In the genomic region with DNA sequence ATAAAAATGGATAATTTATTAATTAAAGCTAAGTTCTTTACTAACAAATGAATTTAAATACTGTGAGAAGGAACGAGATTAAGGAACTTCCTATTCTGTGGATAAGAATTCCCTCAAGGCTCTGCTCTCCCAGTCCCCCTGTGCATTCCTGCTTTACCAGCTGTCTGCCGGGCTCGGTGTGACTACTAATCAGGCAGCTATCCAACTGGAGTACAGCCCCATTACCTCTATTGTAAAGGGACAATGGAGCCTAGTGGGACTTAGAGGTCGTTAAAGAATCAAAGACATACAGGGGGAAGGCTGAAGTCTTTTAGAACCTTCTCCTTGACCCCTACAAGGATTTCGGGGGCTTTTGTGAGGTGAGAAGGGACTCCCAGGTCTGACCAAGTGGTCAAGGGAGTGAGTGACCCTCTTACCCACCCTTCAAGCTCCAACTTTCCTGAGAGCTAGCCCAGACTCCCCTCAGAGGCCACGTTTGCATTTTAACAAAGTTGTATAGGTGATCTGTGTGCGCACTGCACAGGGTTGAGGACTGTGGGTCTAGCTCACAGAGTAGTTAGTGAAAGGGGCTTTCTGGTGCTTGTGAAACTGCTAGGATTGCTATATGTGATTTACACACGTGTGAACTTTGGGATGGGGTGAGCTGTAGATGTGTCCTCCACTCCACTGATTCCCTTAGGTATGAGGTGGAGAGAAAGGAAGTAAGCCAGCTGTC, we compare ENCODE assay signal across 11 mouse cellular contexts. TPM values are rescaled to one million over a fixed set of nuclear protein-coding genes. Genes with fewer than 3 reads are reported as not detected.
DNase-seq lines count a peak whose midpoint lies in the region; ATAC-seq lines count a peak whose summit lies in the region.
"Had no signal": no experiment of that assay in that cellular context is flagged by ENCODE, and none has a peak within 500 bp of the region (broad histone marks: within the 10 kb centered on the region; RNA-seq: fewer than 3 reads in every experiment).

No protein-coding gene starts in this region.

- H3K9ac ChIP-seq in embryonic facial prominence, embryonic 14.5 days (ENCODE audit: low read depth, low read length) = no peak overlapping the region
- no peak overlapping the region for H3K9ac ChIP-seq in hindbrain, embryonic 14.5 days
- H3K9ac ChIP-seq in neural tube, embryonic 12.5 days = no peak overlapping the region
- H3K9ac ChIP-seq: liver, embryonic 14.5 days had no signal

- 40% methylated on average over 8 of the region's 8 CpGs for WGBS in embryonic facial prominence, embryonic 14.5 days
- WGBS in hindbrain, embryonic 14.5 days = 17% methylated on average over 8 of the region's 8 CpGs
- WGBS in neural tube, embryonic 12.5 days = 15% methylated on average over 8 of the region's 8 CpGs

- H3K4me2 ChIP-seq in embryonic facial prominence, embryonic 14.5 days (ENCODE audit: low read depth, low read length) = no peak overlapping the region
- H3K4me2 ChIP-seq in hindbrain, embryonic 14.5 days (replicated peaks) = no peak overlapping the region
- no peak overlapping the region for H3K4me2 ChIP-seq in neural tube, embryonic 12.5 days (replicated peaks)

- no peak; the same call in 1 of the 2 replicates for ATAC-seq in embryonic facial prominence, embryonic 14.5 days (ENCODE audit: low read depth)
- peak; percentile 49; the same call in 1 of the 2 replicates for ATAC-seq in hindbrain, embryonic 14.5 days (ENCODE audit: low FRiP score)
- peak; percentile 83 for ATAC-seq in neural tube, embryonic 12.5 days (ENCODE audit: low FRiP score, low read depth)
- ATAC-seq: inflammation-experienced regulatory T-cells, adult 6 months had no signal

- H3K4me1 ChIP-seq in embryonic facial prominence, embryonic 14.5 days (ENCODE audit: control insufficient read depth, insufficient read depth, low read length) = no peaks in the 10 kb centered on the region
- peaks cover 8% of the 10 kb centered on the region for H3K4me1 ChIP-seq in hindbrain, embryonic 14.5 days (replicated peaks; ENCODE audit: control insufficient read depth, insufficient read depth, low read length)
- H3K4me1 ChIP-seq in neural tube, embryonic 12.5 days = peaks cover 17% of the 10 kb centered on the region

- no peak overlapping the region for H3K27ac ChIP-seq in embryonic facial prominence, embryonic 14.5 days (replicated peaks; ENCODE audit: low read depth, low read length)
- H3K27ac ChIP-seq in hindbrain, embryonic 14.5 days = no peak overlapping the region
- H3K27ac ChIP-seq in neural tube, embryonic 12.5 days = no peak overlapping the region
- H3K27ac ChIP-seq: liver, embryonic 14.5 days had no signal

- peak; percentile 77 for DNase-seq in R1 (ENCODE audit: low read depth, low spot score)
- peak; percentile 34 for DNase-seq in embryonic facial prominence, embryonic 14.5 days (ENCODE audit: low spot score)
- no peak for DNase-seq in hindbrain, embryonic 14.5 days (ENCODE audit: low spot score)
- DNase-seq in cerebellum, adult 9-10 months = no peak
- no peak for DNase-seq in left cerebral cortex, adult 11 months (ENCODE audit: low spot score)
- no peak for DNase-seq in testis, postnatal 10 days (ENCODE audit: low spot score)
- DNase-seq: heart, adult 18-20 months had no signal

- H3K9me3 ChIP-seq in embryonic facial prominence, embryonic 14.5 days (ENCODE audit: control insufficient read depth, low read length) = no peaks in the 10 kb centered on the region
- no peaks in the 10 kb centered on the region for H3K9me3 ChIP-seq in hindbrain, embryonic 14.5 days (ENCODE audit: control insufficient read depth, low read length)
- H3K9me3 ChIP-seq in neural tube, embryonic 12.5 days = no peaks in the 10 kb centered on the region

- no peaks in the 10 kb centered on the region for H3K27me3 ChIP-seq in embryonic facial prominence, embryonic 14.5 days (replicated peaks; ENCODE audit: control insufficient read depth, insufficient read depth, low read length)
- H3K27me3 ChIP-seq in hindbrain, embryonic 14.5 days (ENCODE audit: control insufficient read depth, insufficient read depth, low read length) = no peaks in the 10 kb centered on the region
- H3K27me3 ChIP-seq in neural tube, embryonic 12.5 days (replicated peaks) = no peaks in the 10 kb centered on the region

- H3K36me3 ChIP-seq in embryonic facial prominence, embryonic 14.5 days (ENCODE audit: control insufficient read depth, insufficient read depth, low read length) = no peaks in the 10 kb centered on the region
- H3K36me3 ChIP-seq in hindbrain, embryonic 14.5 days (replicated peaks; ENCODE audit: control insufficient read depth, insufficient read depth) = no peaks in the 10 kb centered on the region
- H3K36me3 ChIP-seq in neural tube, embryonic 12.5 days = no peaks in the 10 kb centered on the region

- no peak overlapping the region for H3K4me3 ChIP-seq in embryonic facial prominence, embryonic 14.5 days (ENCODE audit: low read depth, low read length)
- no peak overlapping the region for H3K4me3 ChIP-seq in hindbrain, embryonic 14.5 days (replicated peaks; ENCODE audit: low read length)
- H3K4me3 ChIP-seq in neural tube, embryonic 12.5 days = no peak overlapping the region

RNA-seq across cellular contexts. Expression of a gene that starts 49.5 kb away (rescaled TPM):
- polyA plus RNA-seq in embryonic facial prominence, embryonic 14.5 days (2014; fragmentation: Nextera tagmentation; extraction: Ambion mirVana) = 0.35 and 0.43 TPM in 2 replicates
- polyA plus RNA-seq in hindbrain, embryonic 14.5 days (2014; fragmentation: Nextera tagmentation; extraction: Ambion mirVana) = 7.7 and 9.1 TPM in 2 replicates
- 2.8 and 3.7 TPM in 2 replicates for polyA plus RNA-seq in neural tube, embryonic 12.5 days (2016; fragmentation: Nextera tagmentation; extraction: Ambion mirVana)
- polyA plus RNA-seq: thymus, postnatal 0 days had no signal

Comparison
In these comparisons a context has a peak if more than half of its experiments do, and no peak if none do; other contexts are left out.
1. DNase-seq: peak in R1 (single experiment) and embryonic facial prominence, embryonic 14.5 days (single experiment); none in hindbrain, embryonic 14.5 days (single experiment), cerebellum, adult 9-10 months (single experiment), left cerebral cortex, adult 11 months (single experiment) and testis, postnatal 10 days (single experiment).